9 mouse cellular contexts compared by ENCODE assay signal in the genomic region with DNA sequence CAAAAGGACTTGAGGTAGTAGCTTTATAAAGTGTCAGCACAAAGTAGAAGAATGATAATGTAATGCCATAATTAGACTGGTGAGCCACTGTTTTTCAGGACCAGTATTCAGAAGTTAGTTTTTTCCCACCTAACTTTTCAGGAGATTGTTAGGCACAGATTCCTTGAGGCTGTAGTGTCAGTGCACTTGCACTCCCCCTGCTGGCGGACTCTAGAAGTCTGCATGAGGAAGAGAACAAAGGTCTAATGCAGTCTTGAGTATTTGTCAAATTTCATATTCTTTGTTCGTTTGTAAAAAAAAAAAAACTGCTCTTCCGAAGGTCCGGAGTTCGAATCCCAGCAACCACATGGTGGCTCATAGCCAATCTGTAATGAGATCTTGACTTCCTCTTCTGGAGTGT. TPM values are rescaled to one million over a fixed set of nuclear protein-coding genes. Genes with fewer than 3 reads are reported as not detected.
DNase-seq lines count a peak whose midpoint lies in the region; ATAC-seq and TF ChIP-seq lines count a peak whose summit lies in the region.
"Had no signal": no experiment of that assay in that cellular context is flagged by ENCODE, and none has a peak within 500 bp of the region (broad histone marks: within the 10 kb centered on the region; RNA-seq: fewer than 3 reads in every experiment).

No protein-coding gene starts in this region.

- TF ChIP-seq CTCF in intestine, postnatal 0 days (IDR thresholded peaks at IDR 0.05; ENCODE audit: low read depth), result peak; percentile 88

- H3K4me2 ChIP-seq in intestine, postnatal 0 days (replicated peaks; ENCODE audit: low read depth), result no peak overlapping the region
- H3K4me2 ChIP-seq in intestine, embryonic 16.5 days (ENCODE audit: low read depth, low read length), result no peak overlapping the region
- no peak overlapping the region for H3K4me2 ChIP-seq in limb, embryonic 14.5 days (replicated peaks; ENCODE audit: low read depth, low read length, severe bottlenecking)
- H3K4me2 ChIP-seq: neural tube, embryonic 13.5 days had no signal

- peak; percentile 81 for DNase-seq in ZHBTc4 (ENCODE audit: low read depth, low spot score)
- DNase-seq in embryo, embryonic 10 days (ENCODE audit: low spot score), result peak; percentile 83
- DNase-seq in heart, postnatal 4 days, result peak; percentile 86
- peak; percentile 55 for DNase-seq in limb, embryonic 14.5 days (ENCODE audit: low spot score)
- DNase-seq in retina, postnatal 1 day, result peak; percentile 81
- peak; percentile 41 for DNase-seq in urinary bladder, adult 2 months (ENCODE audit: low spot score)

- 53% methylated on average over 5 of the region's 5 CpGs for WGBS in intestine, postnatal 0 days
- 58% methylated on average over 5 of the region's 5 CpGs for WGBS in intestine, embryonic 16.5 days
- WGBS in limb, embryonic 14.5 days, result 62% methylated on average over 5 of the region's 5 CpGs

- no peak overlapping the region for H3K9ac ChIP-seq in intestine, postnatal 0 days (ENCODE audit: low read depth, low read length)
- H3K9ac ChIP-seq in intestine, embryonic 16.5 days (ENCODE audit: low read depth, low read length), result no peak overlapping the region
- H3K9ac ChIP-seq in limb, embryonic 14.5 days (ENCODE audit: low read depth, low read length, severe bottlenecking), result no peak overlapping the region
- H3K9ac ChIP-seq: neural tube, embryonic 13.5 days had no signal

- no peak overlapping the region for H3K27ac ChIP-seq in intestine, postnatal 0 days (ENCODE audit: low read depth, low read length)
- no peak overlapping the region for H3K27ac ChIP-seq in intestine, embryonic 16.5 days (ENCODE audit: low read length)
- H3K27ac ChIP-seq in limb, embryonic 14.5 days (replicated peaks; ENCODE audit: low read depth, low read length), result no peak overlapping the region

- H3K9me3 ChIP-seq in intestine, postnatal 0 days (ENCODE audit: control insufficient read depth), result no peaks in the 10 kb centered on the region
- H3K9me3 ChIP-seq in intestine, embryonic 16.5 days (ENCODE audit: control insufficient read depth, low read length), result no peaks in the 10 kb centered on the region
- H3K9me3 ChIP-seq in limb, embryonic 14.5 days (ENCODE audit: control insufficient read depth, low read length), result no peaks in the 10 kb centered on the region
- H3K9me3 ChIP-seq: neural tube, embryonic 13.5 days had no signal

- no peaks in the 10 kb centered on the region for H3K27me3 ChIP-seq in intestine, postnatal 0 days (replicated peaks; ENCODE audit: control insufficient read depth, insufficient read depth, low read length)
- H3K27me3 ChIP-seq in intestine, embryonic 16.5 days (replicated peaks; ENCODE audit: control insufficient read depth, insufficient read depth, low read length), result no peaks in the 10 kb centered on the region
- no peaks in the 10 kb centered on the region for H3K27me3 ChIP-seq in limb, embryonic 14.5 days (ENCODE audit: control insufficient read depth, insufficient read depth, low read length)
- H3K27me3 ChIP-seq: neural tube, embryonic 13.5 days had no signal

- H3K36me3 ChIP-seq in intestine, postnatal 0 days (ENCODE audit: control insufficient read depth, insufficient read depth), result no peaks in the 10 kb centered on the region
- H3K36me3 ChIP-seq in intestine, embryonic 16.5 days (ENCODE audit: control insufficient read depth, insufficient read depth, low read length), result no peaks in the 10 kb centered on the region
- no peaks in the 10 kb centered on the region for H3K36me3 ChIP-seq in limb, embryonic 14.5 days (ENCODE audit: control insufficient read depth, insufficient read depth, low read length)
- H3K36me3 ChIP-seq: neural tube, embryonic 13.5 days had no signal

- ATAC-seq in intestine, postnatal 0 days, result no peak
- ATAC-seq in intestine, embryonic 16.5 days, result no peak
- no peak for ATAC-seq in limb, embryonic 14.5 days (ENCODE audit: low FRiP score, low read depth)

- no peak for TF ChIP-seq POLR2A in limb, embryonic 14.5 days (IDR thresholded peaks at IDR 0.05; ENCODE audit: borderline replicate concordance, extremely low read depth, insufficient read depth, insufficient read length)

- H3K4me1 ChIP-seq in intestine, postnatal 0 days (replicated peaks; ENCODE audit: control insufficient read depth, insufficient read depth, low read length), result peaks cover 22% of the 10 kb centered on the region
- H3K4me1 ChIP-seq in intestine, embryonic 16.5 days (ENCODE audit: control insufficient read depth, insufficient read depth, low read length), result peaks cover 47% of the 10 kb centered on the region
- H3K4me1 ChIP-seq in limb, embryonic 14.5 days (ENCODE audit: control insufficient read depth, insufficient read depth, low read length), result peaks cover 31% of the 10 kb centered on the region

- H3K4me3 ChIP-seq in intestine, postnatal 0 days (ENCODE audit: low read depth, low read length), result no peak overlapping the region
- no peak overlapping the region for H3K4me3 ChIP-seq in intestine, embryonic 16.5 days (ENCODE audit: low read length)
- H3K4me3 ChIP-seq in limb, embryonic 14.5 days (replicated peaks; ENCODE audit: low read length), result no peak overlapping the region
- H3K4me3 ChIP-seq: neural tube, embryonic 13.5 days had no signal

RNA-seq across cellular contexts. Expression of gene Zfand3, which starts 20.1 kb away (rescaled TPM):
- polyA plus RNA-seq in intestine, postnatal 0 days (2015; fragmentation: Nextera tagmentation; extraction: Ambion mirVana), result 38.0 and 40.5 TPM in 2 replicates
- 39.7 and 40.2 TPM in 2 replicates for polyA plus RNA-seq in intestine, embryonic 16.5 days (2015; fragmentation: Nextera tagmentation; extraction: Ambion mirVana)
- 100 to 1,000 TPM; 145 to 149 TPM for total RNA-seq in heart, postnatal 4 days (2021)
- 107 and 121 TPM in 2 replicates for polyA plus RNA-seq in limb, embryonic 14.5 days (2012; rRNA removed)
- polyA plus RNA-seq in limb, embryonic 14.5 days (2014; fragmentation: Nextera tagmentation; extraction: Ambion mirVana), result 43.1 and 45.0 TPM in 2 replicates
- polyA plus RNA-seq in urinary bladder, adult 2 months (2012; rRNA removed), result 131 and 145 TPM in 2 replicates

RNA-seq across cellular contexts. Expression of gene Mdga1, which starts 54.8 kb away (rescaled TPM):
- polyA plus RNA-seq in intestine, postnatal 0 days (2015; fragmentation: Nextera tagmentation; extraction: Ambion mirVana), result 0.63 and 0.73 TPM in 2 replicates
- 0.86 and 1.6 TPM in 2 replicates for polyA plus RNA-seq in intestine, embryonic 16.5 days (2015; fragmentation: Nextera tagmentation; extraction: Ambion mirVana)
- total RNA-seq in heart, postnatal 4 days (2021), result 10 to 100 TPM; 16.9 to 17.3 TPM
- 13.2 and 15.0 TPM in 2 replicates for polyA plus RNA-seq in limb, embryonic 14.5 days (2012; rRNA removed)
- 4.8 and 5.7 TPM in 2 replicates for polyA plus RNA-seq in limb, embryonic 14.5 days (2014; fragmentation: Nextera tagmentation; extraction: Ambion mirVana)
- polyA plus RNA-seq in urinary bladder, adult 2 months (2012; rRNA removed), result 4.0 and 5.6 TPM in 2 replicates
